Mouse (Mus musculus): ENCODE results near the gene Plac9a. TPM values are rescaled to one million over a fixed set of nuclear protein-coding genes. Genes with fewer than 3 reads are reported as not detected.

Plac9a gene
- polyA plus RNA-seq, 1 experiment from 2014 or later = 2.7 TPM

DNA sequence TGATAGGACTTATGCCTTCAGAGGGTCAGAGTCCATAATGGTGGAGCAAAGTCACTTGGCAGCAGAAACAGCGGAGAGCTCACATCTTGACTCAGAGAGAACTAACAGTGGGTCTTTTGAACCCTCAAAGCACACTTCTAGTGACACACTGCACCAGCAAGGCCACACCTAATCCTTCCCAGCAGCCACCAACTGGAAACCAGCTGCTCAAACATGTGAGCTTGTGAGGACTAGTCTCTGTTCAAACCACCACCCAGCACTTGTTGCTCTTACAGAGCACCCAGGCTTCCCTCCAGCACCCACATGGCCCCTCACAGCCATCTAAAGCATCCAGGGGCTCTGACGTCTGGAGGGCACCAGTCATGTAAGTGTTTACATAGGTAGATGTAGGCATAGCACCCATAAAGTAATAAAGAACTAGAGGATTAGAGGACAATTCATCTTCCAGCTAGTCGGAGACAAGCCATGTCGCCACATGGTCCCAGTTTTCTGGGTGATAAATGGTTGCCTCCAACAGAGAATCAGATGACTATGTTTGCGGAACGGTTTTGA, 57.0 kb downstream of the Plac9a start:
- no peak overlapping the region for H3K4me2 ChIP-seq
- H3K27me3 ChIP-seq = peaks cover 2% of the 10 kb centered on the region; the same call in 1 of the 2 replicates
- no peak for ATAC-seq (ENCODE audit: borderline replicate concordance, extremely low read depth, low FRiP score, low TSS enrichment)
- no peaks in the 10 kb centered on the region for H3K9me3 ChIP-seq
- WGBS = 74% methylated on average over 6 of the region's 6 CpGs
- H3K9ac ChIP-seq = no peak overlapping the region
- H3K4me1 ChIP-seq = peaks cover 14% of the 10 kb centered on the region
- H3K36me3 ChIP-seq = no peaks in the 10 kb centered on the region
- H3K4me3 ChIP-seq = no peak overlapping the region
- no peak overlapping the region for H3K27ac ChIP-seq

DNA sequence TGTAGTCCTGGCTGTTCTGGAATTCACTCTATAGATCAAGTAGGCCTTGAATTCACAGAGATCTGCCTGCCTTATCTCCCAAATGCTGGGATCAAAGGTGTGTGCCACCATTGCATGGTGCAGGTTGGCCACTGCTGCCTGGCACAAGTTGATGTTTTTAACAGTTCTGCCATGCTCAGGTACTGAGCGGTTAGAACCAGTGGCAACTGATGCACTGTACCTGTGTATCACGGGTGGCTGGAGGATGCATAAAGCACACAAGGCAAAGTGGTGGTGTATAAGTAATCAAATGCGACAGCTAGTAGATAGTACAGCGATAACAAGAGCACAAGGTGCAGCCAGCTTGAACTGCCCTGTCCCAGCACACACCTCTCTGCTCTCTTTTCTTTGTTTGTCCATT, 58.5 kb downstream of the Plac9a start:
- Histone ChIP-seq H3K9ac (no peak overlapping the region), H3K27ac (no peak overlapping the region), H3K9me3 (no peaks in the 10 kb centered on the region), H3K4me2 (no peak overlapping the region), H3K4me1 (peaks cover 14% of the 10 kb centered on the region), H3K36me3 (no peaks in the 10 kb centered on the region), H3K27me3 (peaks cover 3% of the 10 kb centered on the region; the same call in 1 of the 2 replicates), H3K4me3 (no peak overlapping the region)
- no peak for ATAC-seq (ENCODE audit: borderline replicate concordance, extremely low read depth, low FRiP score, low TSS enrichment)
- 87% methylated on average over 4 of the region's 4 CpGs for WGBS

- ATAC-seq (ENCODE audit: borderline replicate concordance, extremely low read depth, low FRiP score, low TSS enrichment) = no peak
Measured at GRCm38 (mm10) chr14:25842688-25843003, 60.3 kb downstream of the Plac9a start.

GRCm38 (mm10) chr14:25841991-25842687, 60.8 kb downstream of the Plac9a start, which contains the start of gene Anxa11:
Gene Anxa11, plus strand, starts transcription at chr14:25842156.
- Histone ChIP-seq H3K4me3 (peak within 1 kb of the TSS; percentile 77), H3K27me3 (peaks cover 3% of the 10 kb centered on the region; the same call in 1 of the 2 replicates), H3K4me2 (peak within 1 kb of the TSS; percentile 97), H3K9me3 (no peaks in the 10 kb centered on the region), H3K36me3 (no peaks in the 10 kb centered on the region), H3K27ac (no peak within 1 kb of the TSS), H3K4me1 (peaks cover 20% of the 10 kb centered on the region), H3K9ac (peak within 1 kb of the TSS; percentile 64)
- WGBS = under 1% methylated on average over 54 of the region's 54 CpGs
- peak; percentile 78 for ATAC-seq (ENCODE audit: borderline replicate concordance, extremely low read depth, low FRiP score, low TSS enrichment)

More at GRCm38 (mm10) chr14:25842688-25843003, 60.3 kb downstream of the Plac9a start:
- peaks cover 20% of the 10 kb centered on the region for H3K4me1 ChIP-seq
- peaks cover 3% of the 10 kb centered on the region; the same call in 1 of the 2 replicates for H3K27me3 ChIP-seq
- H3K4me3 ChIP-seq = peak overlapping the region; percentile 77
- H3K27ac ChIP-seq = no peak overlapping the region
- H3K36me3 ChIP-seq = no peaks in the 10 kb centered on the region
- H3K9ac ChIP-seq = peak overlapping the region; percentile 64
- 2% methylated on average over 12 of the region's 12 CpGs for WGBS
- H3K4me2 ChIP-seq = peak overlapping the region; percentile 97
- no peaks in the 10 kb centered on the region for H3K9me3 ChIP-seq

- Histone ChIP-seq H3K36me3 (no peaks in the 10 kb centered on the region), H3K9ac (no peak overlapping the region; the same call in 1 of the 2 replicates), H3K27me3 (peaks cover 3% of the 10 kb centered on the region; the same call in 1 of the 2 replicates), H3K4me3 (peak overlapping the region; percentile 77), H3K9me3 (no peaks in the 10 kb centered on the region), H3K4me1 (peaks cover 20% of the 10 kb centered on the region), H3K4me2 (peak overlapping the region; percentile 97), H3K27ac (no peak overlapping the region)
- ATAC-seq (ENCODE audit: borderline replicate concordance, extremely low read depth, low FRiP score, low TSS enrichment) = no peak
- WGBS = under 1% methylated on average over 4 of the region's 4 CpGs
Measured at GRCm38 (mm10) chr14:25841579-25841978, 61.3 kb downstream of the Plac9a start.

DNA sequence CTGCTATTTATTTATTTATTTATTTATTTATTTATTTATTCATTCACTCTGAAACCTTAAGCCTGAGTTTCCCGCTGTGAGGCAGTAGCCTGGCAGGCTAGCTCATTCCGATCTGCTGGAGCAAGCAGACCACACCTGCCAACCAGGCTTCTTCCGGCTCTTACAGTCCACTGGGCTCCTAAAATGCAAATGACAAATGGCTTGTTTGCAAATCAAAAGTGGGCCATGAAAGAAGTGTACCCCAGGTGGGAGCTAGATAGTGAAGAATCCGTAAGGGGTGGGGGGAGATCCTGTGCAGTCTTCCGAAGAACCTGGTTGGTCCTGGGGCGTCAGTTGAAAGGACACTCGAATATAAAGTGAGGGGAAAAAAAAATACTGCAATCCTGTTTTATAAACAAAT, 61.9 kb downstream of the Plac9a start:
- Histone ChIP-seq H3K9me3 (no peaks in the 10 kb centered on the region), H3K4me3 (no peak overlapping the region), H3K36me3 (no peaks in the 10 kb centered on the region), H3K4me1 (peaks cover 20% of the 10 kb centered on the region), H3K27me3 (peaks cover 3% of the 10 kb centered on the region; the same call in 1 of the 2 replicates), H3K9ac (no peak overlapping the region), H3K27ac (no peak overlapping the region), H3K4me2 (no peak overlapping the region)
- WGBS = 25% methylated on average over 7 of the region's 7 CpGs
- ATAC-seq (ENCODE audit: borderline replicate concordance, extremely low read depth, low FRiP score, low TSS enrichment) = no peak

DNA sequence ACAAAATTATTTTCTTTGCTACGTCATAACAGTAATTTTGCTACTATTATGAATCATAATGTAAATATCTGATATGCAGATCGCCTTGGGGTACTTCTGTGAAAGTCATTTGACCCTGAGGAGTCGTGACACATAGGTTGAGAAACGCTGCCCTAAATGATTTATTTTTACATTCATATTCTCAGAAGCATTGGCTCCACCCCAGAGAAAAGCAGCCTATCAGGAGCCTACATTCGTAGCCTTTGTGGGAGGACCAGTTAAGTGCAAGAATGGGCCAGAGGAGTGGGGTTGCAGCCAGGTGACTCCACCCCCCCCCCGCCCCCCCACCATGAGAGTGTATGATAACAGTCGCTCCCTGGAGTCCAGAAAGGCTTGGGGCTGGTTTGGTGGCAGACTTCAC, 63.1 kb downstream of the Plac9a start:
- H3K4me2 ChIP-seq = no peak overlapping the region
- no peaks in the 10 kb centered on the region for H3K9me3 ChIP-seq
- no peaks in the 10 kb centered on the region for H3K36me3 ChIP-seq
- H3K27me3 ChIP-seq = peaks cover 10% of the 10 kb centered on the region; the same call in 1 of the 2 replicates
- H3K9ac ChIP-seq = no peak overlapping the region
- H3K27ac ChIP-seq = no peak overlapping the region
- 52% methylated on average over 7 of the region's 7 CpGs for WGBS
- ATAC-seq (ENCODE audit: borderline replicate concordance, extremely low read depth, low FRiP score, low TSS enrichment) = no peak
- no peak overlapping the region for H3K4me3 ChIP-seq
- peaks cover 20% of the 10 kb centered on the region for H3K4me1 ChIP-seq

GRCm38 (mm10) chr14:25838411-25838810, 64.5 kb downstream of the Plac9a start:
- Histone ChIP-seq H3K4me2 (no peak overlapping the region), H3K27me3 (peaks cover 10% of the 10 kb centered on the region; the same call in 1 of the 2 replicates), H3K36me3 (no peaks in the 10 kb centered on the region), H3K9me3 (no peaks in the 10 kb centered on the region), H3K27ac (0 out of 2 replicates have a peak overlapping the region, but pooled peaks have one; percentile 26), H3K4me1 (peaks cover 20% of the 10 kb centered on the region), H3K9ac (no peak overlapping the region), H3K4me3 (no peak overlapping the region)
- ATAC-seq (ENCODE audit: borderline replicate concordance, extremely low read depth, low FRiP score, low TSS enrichment) = no peak
- WGBS = 37% methylated on average over 8 of the region's 8 CpGs

Other genes starting within 250 kb of the Plac9a start
- gene Ppif, start 208.9 kb downstream of the Plac9a start, polyA plus RNA-seq (2015; fragmentation: Nextera tagmentation; extraction: Ambion mirVana) = 23.1 and 24.3 TPM in 2 replicates
- gene Zcchc24, start 134.1 kb downstream of the Plac9a start, polyA plus RNA-seq (2015; fragmentation: Nextera tagmentation; extraction: Ambion mirVana) = 21.4 and 22.4 TPM in 2 replicates
- gene Anxa11, start 60.9 kb downstream of the Plac9a start, polyA plus RNA-seq (2015; fragmentation: Nextera tagmentation; extraction: Ambion mirVana) = 23.3 and 26.1 TPM in 2 replicates
- gene Tmem254a, start 24.6 kb upstream of the Plac9a start, polyA plus RNA-seq (2015; fragmentation: Nextera tagmentation; extraction: Ambion mirVana) = 3.0 and 3.6 TPM in 2 replicates
- not detected in 2 replicates for gene Cphx1, start 35.2 kb upstream of the Plac9a start, polyA plus RNA-seq (2015; fragmentation: Nextera tagmentation; extraction: Ambion mirVana)
- 1.3 and 2.3 TPM in 2 replicates for gene Duxbl1, start 75.5 kb upstream of the Plac9a start, polyA plus RNA-seq (2015; fragmentation: Nextera tagmentation; extraction: Ambion mirVana)
- 60.0 and 62.6 TPM in 2 replicates for gene Gm9780, start 139.6 kb upstream of the Plac9a start, polyA plus RNA-seq (2015; fragmentation: Nextera tagmentation; extraction: Ambion mirVana)
- 39.1 and 42.6 TPM in 2 replicates for gene Tmem254c, start 164.3 kb upstream of the Plac9a start, polyA plus RNA-seq (2015; fragmentation: Nextera tagmentation; extraction: Ambion mirVana)
- gene Cphx2, start 178.4 kb upstream of the Plac9a start, polyA plus RNA-seq (2015; fragmentation: Nextera tagmentation; extraction: Ambion mirVana) = not detected in 2 replicates
- not detected in 2 replicates for gene Cphx3, start 179.2 kb upstream of the Plac9a start, polyA plus RNA-seq (2015; fragmentation: Nextera tagmentation; extraction: Ambion mirVana)
- gene Duxbl2, start 215.2 kb upstream of the Plac9a start, polyA plus RNA-seq (2015; fragmentation: Nextera tagmentation; extraction: Ambion mirVana) = 0.34 and 0.52 TPM in 2 replicates

Measured in lung, embryonic 15.5 days (tissue).